Mouse (Mus musculus): ENCODE data around the gene Tmem59l.

DNA sequence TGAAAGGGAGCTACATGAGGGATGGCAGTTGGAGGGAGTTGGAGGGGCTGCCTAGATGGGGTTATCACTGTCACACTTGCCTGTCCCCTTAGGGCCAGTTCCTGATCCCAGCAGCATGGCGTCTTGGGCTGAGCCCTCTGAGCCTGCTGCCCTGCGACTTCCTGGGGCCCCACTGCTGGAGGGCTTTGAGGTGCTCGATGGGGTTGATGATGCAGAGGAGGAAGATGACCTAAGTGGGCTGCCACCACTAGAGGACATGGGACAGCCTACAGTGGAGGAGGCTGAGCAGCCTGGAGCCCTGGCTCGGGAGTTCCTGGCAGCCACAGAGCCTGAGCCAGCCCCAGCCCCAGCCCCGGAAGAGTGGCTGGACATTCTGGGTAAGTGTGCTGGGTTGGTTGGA lies 42.1 kb upstream of the Tmem59l start:
- peak; percentile 73; the same call in 1 of the 2 replicates for TF ChIP-seq POLR2A (IDR thresholded peaks at IDR 0.05; ENCODE audit: extremely low read depth, insufficient read depth, low read length)
- no peak for TF ChIP-seq CTCF (IDR thresholded peaks at IDR 0.05; ENCODE audit: low read depth, low read length)

Data from liver, adult 2 months (tissue).